Mouse (Mus musculus): ENCODE results near the gene Kcnj12. TPM values are rescaled to one million over a fixed set of nuclear protein-coding genes. Genes with fewer than 3 reads are reported as not detected.
A peak's percentile ranks its signal among the peaks of the same experiment; 100 is the strongest.

Gene Kcnj12
- polyA plus RNA-seq, 1 experiment, result 12.5 TPM

GRCm38 (mm10) chr11:61111472-61111871 lies 89.1 kb downstream of the Kcnj12 start:
- Histone ChIP-seq H3K79me2 (ENCODE audit: control insufficient read depth, insufficient read depth) (no peaks in the 10 kb centered on the region), H3K4me2 (ENCODE audit: low read depth) (no peak overlapping the region), H3K27me3 (ENCODE audit: control insufficient read depth, insufficient read depth, insufficient read length) (no peaks in the 10 kb centered on the region), H3K4me3 (no peak overlapping the region), H3K36me3 (ENCODE audit: control insufficient read depth, insufficient read depth) (no peaks in the 10 kb centered on the region), H3ac (ENCODE audit: control insufficient read depth, insufficient read length) (no peak overlapping the region)
- TF ChIP-seq TCF12 (IDR thresholded peaks at IDR 0.05; ENCODE audit: insufficient read depth, poor library complexity, severe bottlenecking) (no peak), USF1 (IDR thresholded peaks at IDR 0.05; ENCODE audit: low read depth) (no peak), TCF3 (IDR thresholded peaks at IDR 0.05; ENCODE audit: insufficient read length, low read depth) (no peak), REST (IDR thresholded peaks at IDR 0.05; ENCODE audit: insufficient read depth, insufficient read length) (no peak), E2F4 (IDR thresholded peaks at IDR 0.05; ENCODE audit: insufficient read depth) (no peak), MYOD1 (IDR thresholded peaks at IDR 0.05; ENCODE audit: control insufficient read depth in 1 of 3, insufficient read length in 2 of 3, low read depth in 2 of 3) (no peak), POLR2AphosphoS2 (IDR thresholded peaks at IDR 0.05; ENCODE audit: insufficient read length, low read depth) (no peak), MYOG (IDR thresholded peaks at IDR 0.05; ENCODE audit: control insufficient read depth in 1 of 3, insufficient read depth in 1 of 3, insufficient read length in 2 of 3, low read depth in 2 of 3) (no peak), MAX (IDR thresholded peaks at IDR 0.05; ENCODE audit: low read depth) (no peak), CEBPB (IDR thresholded peaks at IDR 0.05; ENCODE audit: insufficient read depth, poor library complexity, severe bottlenecking) (no peak), SRF (IDR thresholded peaks at IDR 0.05; ENCODE audit: control insufficient read depth, insufficient read length, low read depth) (no peak), POLR2A (IDR thresholded peaks at IDR 0.05; ENCODE audit: insufficient read length, low read depth) (no peak)

GRCm38 (mm10) chr11:61112323-61112995 lies 90.1 kb downstream of the Kcnj12 start:
- no peak overlapping the region for H3ac ChIP-seq (ENCODE audit: control insufficient read depth, insufficient read length)
- no peaks in the 10 kb centered on the region for H3K36me3 ChIP-seq (ENCODE audit: control insufficient read depth, insufficient read depth)
- H3K27me3 ChIP-seq (ENCODE audit: control insufficient read depth, insufficient read depth, insufficient read length), result no peaks in the 10 kb centered on the region
- no peak for TF ChIP-seq CEBPB (IDR thresholded peaks at IDR 0.05; ENCODE audit: insufficient read depth, poor library complexity, severe bottlenecking)
- no peak for TF ChIP-seq POLR2A (IDR thresholded peaks at IDR 0.05; ENCODE audit: insufficient read length, low read depth)
- TF ChIP-seq MYOD1 (IDR thresholded peaks at IDR 0.05; ENCODE audit: control insufficient read depth in 1 of 3, insufficient read length in 2 of 3, low read depth in 2 of 3), result no peak
- TF ChIP-seq SRF (IDR thresholded peaks at IDR 0.05; ENCODE audit: control insufficient read depth, insufficient read length, low read depth), result no peak
- no peak for TF ChIP-seq REST (IDR thresholded peaks at IDR 0.05; ENCODE audit: insufficient read depth, insufficient read length)
- TF ChIP-seq TCF12 (IDR thresholded peaks at IDR 0.05; ENCODE audit: insufficient read depth, poor library complexity, severe bottlenecking), result no peak
- no peak for TF ChIP-seq USF1 (IDR thresholded peaks at IDR 0.05; ENCODE audit: low read depth)
- TF ChIP-seq MAX (IDR thresholded peaks at IDR 0.05; ENCODE audit: low read depth), result no peak
- no peak for TF ChIP-seq E2F4 (IDR thresholded peaks at IDR 0.05; ENCODE audit: insufficient read depth)
- TF ChIP-seq MYOG (IDR thresholded peaks at IDR 0.05; ENCODE audit: control insufficient read depth in 1 of 3, insufficient read depth in 1 of 3, insufficient read length in 2 of 3, low read depth in 2 of 3), result no peak
- TF ChIP-seq TCF3 (IDR thresholded peaks at IDR 0.05; ENCODE audit: insufficient read length, low read depth), result no peak
- TF ChIP-seq POLR2AphosphoS2 (IDR thresholded peaks at IDR 0.05; ENCODE audit: insufficient read length, low read depth), result no peak
- no peak overlapping the region for H3K4me3 ChIP-seq
- no peak overlapping the region for H3K4me2 ChIP-seq (ENCODE audit: low read depth)
- H3K79me2 ChIP-seq (ENCODE audit: control insufficient read depth, insufficient read depth), result no peaks in the 10 kb centered on the region

GRCm38 (mm10) chr11:61116226-61116625 lies 93.9 kb downstream of the Kcnj12 start:
- TF ChIP-seq MAX (IDR thresholded peaks at IDR 0.05; ENCODE audit: low read depth) (no peak), TCF12 (IDR thresholded peaks at IDR 0.05; ENCODE audit: insufficient read depth, poor library complexity, severe bottlenecking) (no peak), POLR2AphosphoS2 (IDR thresholded peaks at IDR 0.05; ENCODE audit: insufficient read length, low read depth) (no peak), MYOG (IDR thresholded peaks at IDR 0.05; ENCODE audit: control insufficient read depth in 1 of 3, insufficient read depth in 1 of 3, insufficient read length in 2 of 3, low read depth in 2 of 3) (no peak), MYOD1 (IDR thresholded peaks at IDR 0.05; ENCODE audit: control insufficient read depth in 1 of 3, insufficient read length in 2 of 3, low read depth in 2 of 3) (no peak)

GRCm38 (mm10) chr11:61119996-61120583 lies 97.7 kb downstream of the Kcnj12 start:
- H3K4me3 ChIP-seq, result no peak overlapping the region
- H3ac ChIP-seq (ENCODE audit: control insufficient read depth, insufficient read length), result no peak overlapping the region
- peak overlapping the region; percentile 39 for H3K4me2 ChIP-seq (ENCODE audit: low read depth)
- H3K79me2 ChIP-seq (ENCODE audit: control insufficient read depth, insufficient read depth), result no peaks in the 10 kb centered on the region
- no peaks in the 10 kb centered on the region for H3K36me3 ChIP-seq (ENCODE audit: control insufficient read depth, insufficient read depth)
- H3K27me3 ChIP-seq (ENCODE audit: control insufficient read depth, insufficient read depth, insufficient read length), result no peaks in the 10 kb centered on the region
- no peak for TF ChIP-seq MYOG (IDR thresholded peaks at IDR 0.05; ENCODE audit: control insufficient read depth in 1 of 3, insufficient read depth in 1 of 3, insufficient read length in 2 of 3, low read depth in 2 of 3)

More at GRCm38 (mm10) chr11:61116226-61116625, 93.9 kb downstream of the Kcnj12 start:
- Histone ChIP-seq H3K36me3 (ENCODE audit: control insufficient read depth, insufficient read depth) (no peaks in the 10 kb centered on the region), H3K4me2 (ENCODE audit: low read depth) (no peak overlapping the region), H3K4me3 (no peak overlapping the region), H3K79me2 (ENCODE audit: control insufficient read depth, insufficient read depth) (no peaks in the 10 kb centered on the region), H3K27me3 (ENCODE audit: control insufficient read depth, insufficient read depth, insufficient read length) (no peaks in the 10 kb centered on the region), H3ac (ENCODE audit: control insufficient read depth, insufficient read length) (no peak overlapping the region)

Other genes with a start within 250 kb of the Kcnj12 start
- 5.7 TPM for gene Top3a, start 245.2 kb upstream of the Kcnj12 start, polyA plus RNA-seq (2012; fragmentation: generic; extraction: Trizol)
- gene Smcr8, start 245.0 kb upstream of the Kcnj12 start, polyA plus RNA-seq (2012; fragmentation: generic; extraction: Trizol), result 9.2 TPM
- 6.6 TPM for gene Shmt1, start 210.8 kb upstream of the Kcnj12 start, polyA plus RNA-seq (2012; fragmentation: generic; extraction: Trizol)
- 51.2 TPM for gene Dhrs7b, start 191.9 kb upstream of the Kcnj12 start, polyA plus RNA-seq (2012; fragmentation: generic; extraction: Trizol)
- 68.7 TPM for gene Tmem11, start 143.3 kb upstream of the Kcnj12 start, polyA plus RNA-seq (2012; fragmentation: generic; extraction: Trizol)
- 20.0 TPM for gene Natd1, start 107.8 kb upstream of the Kcnj12 start, polyA plus RNA-seq (2012; fragmentation: generic; extraction: Trizol)
- gene Map2k3, start 90.5 kb upstream of the Kcnj12 start, polyA plus RNA-seq (2012; fragmentation: generic; extraction: Trizol), result 68.5 TPM
- gene Tnfrsf13b, start 104.2 kb downstream of the Kcnj12 start, polyA plus RNA-seq (2012; fragmentation: generic; extraction: Trizol), result 0.04 TPM
- 58.8 TPM for gene Usp22, start 152.5 kb downstream of the Kcnj12 start, polyA plus RNA-seq (2012; fragmentation: generic; extraction: Trizol)
- gene Aldh3a1, start 185.0 kb downstream of the Kcnj12 start, polyA plus RNA-seq (2012; fragmentation: generic; extraction: Trizol), result 4.2 TPM
- gene Aldh3a2, start 244.9 kb downstream of the Kcnj12 start, polyA plus RNA-seq (2012; fragmentation: generic; extraction: Trizol), result 28.6 TPM